Mouse (Mus musculus) fat pad, adult 2 months (tissue): Measurements from ENCODE around the gene Dnah8.

Experiments
- DNase-seq: peaks from one replicate; pipeline ENCODE4 v3.0.0-alpha.2; 2011; ENCODE audit warnings: low read depth, low spot score; ENCODE audit errors: extremely low read depth

Dnah8 gene

DNA sequence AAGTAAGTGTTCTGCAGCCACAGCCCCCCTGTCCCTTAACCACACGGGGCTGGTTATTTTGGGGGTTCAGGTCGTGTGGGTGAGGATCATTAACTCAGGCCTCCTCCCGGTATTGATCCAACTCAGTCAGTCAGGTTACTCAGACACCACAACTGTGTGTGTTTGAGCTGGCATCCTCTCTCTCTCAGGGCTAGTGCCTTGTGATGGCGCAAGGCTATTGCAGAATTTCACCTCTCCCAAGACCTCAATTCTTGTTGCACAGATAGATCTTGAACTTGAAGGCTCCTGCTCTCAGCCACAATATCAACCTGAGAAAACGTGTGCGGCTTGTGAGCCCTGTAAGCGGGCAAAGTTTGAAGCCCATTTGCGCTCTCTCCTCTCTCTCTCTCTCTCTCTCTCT lies 38.0 kb downstream of the Dnah8 start:
- no peak for DNase-seq

DNA sequence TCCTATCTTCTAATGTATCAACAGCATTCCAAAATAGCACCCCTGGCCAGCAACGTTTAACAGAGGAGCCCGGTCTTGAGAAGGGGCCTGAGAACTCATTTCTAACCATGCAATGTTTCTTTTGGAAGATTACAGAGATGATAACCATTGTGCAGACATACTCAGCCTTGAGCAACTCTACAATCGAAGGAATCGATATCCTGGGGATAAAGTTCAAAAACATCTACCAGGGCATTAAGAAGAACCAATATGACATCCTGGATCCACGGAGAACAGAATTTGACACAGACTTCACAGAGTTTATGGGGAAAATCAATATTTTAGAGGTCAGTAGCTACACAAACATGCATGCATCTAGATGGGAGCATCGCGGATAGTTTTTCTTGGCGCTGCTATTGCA lies 39.0 kb downstream of the Dnah8 start:
- no peak for DNase-seq

DNA sequence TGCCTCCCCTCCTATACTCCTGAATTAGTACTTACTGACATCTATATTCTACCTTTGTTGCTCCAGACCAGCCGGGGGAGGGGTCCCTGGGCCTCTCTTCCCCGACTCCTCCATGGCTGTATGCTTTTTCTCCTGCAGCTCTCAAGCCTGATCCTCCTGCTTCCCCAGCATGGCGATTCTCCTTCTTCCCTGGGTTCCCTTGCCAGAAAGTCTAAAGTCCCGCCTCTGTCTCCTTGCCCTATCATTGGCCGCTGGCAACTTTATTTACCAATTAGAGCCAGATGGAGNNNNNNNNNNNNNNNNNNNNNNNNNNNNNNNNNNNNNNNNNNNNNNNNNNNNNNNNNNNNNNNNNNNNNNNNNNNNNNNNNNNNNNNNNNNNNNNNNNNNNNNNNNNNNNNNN lies 40.7 kb downstream of the Dnah8 start:
- DNase-seq, result no peak

DNA sequence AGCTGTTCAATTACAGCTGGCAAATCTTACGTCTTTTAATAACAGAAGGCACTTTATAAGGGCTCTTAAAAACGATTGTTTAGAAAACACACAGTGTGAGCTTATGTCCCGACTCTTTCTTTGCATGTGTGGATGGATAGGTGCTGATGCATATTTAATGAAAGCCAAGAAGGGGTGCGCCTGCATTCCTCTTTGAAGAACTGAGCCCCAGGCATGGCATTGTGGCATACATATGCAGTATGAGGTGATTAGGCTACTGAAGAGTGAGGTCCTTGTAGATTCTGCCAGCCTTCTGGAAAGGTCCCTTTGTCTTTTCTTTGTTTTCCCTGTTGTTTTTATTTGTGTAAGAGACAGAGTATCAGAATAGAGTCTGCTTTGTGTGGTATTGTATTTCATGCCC lies 48.4 kb downstream of the Dnah8 start:
- DNase-seq, result no peak

DNA sequence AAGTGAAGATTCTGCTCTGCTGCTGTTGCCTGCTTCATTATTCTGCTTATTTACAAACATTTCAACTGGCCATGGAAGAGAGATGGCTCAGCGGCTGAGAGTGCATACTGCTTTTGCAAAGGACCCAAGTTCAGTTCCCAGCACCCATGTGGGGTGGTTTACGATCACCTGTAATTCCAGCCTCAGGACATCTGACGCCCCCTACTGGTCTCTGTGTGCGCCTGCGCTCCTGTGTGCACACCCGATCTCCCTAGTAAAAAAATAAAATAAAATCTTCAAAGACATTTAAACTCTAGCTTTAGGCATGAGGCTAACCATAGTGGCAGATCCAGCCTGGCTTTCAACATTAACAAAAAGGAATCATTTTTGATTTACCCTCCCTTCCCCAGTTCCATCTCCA lies 48.9 kb downstream of the Dnah8 start:
- DNase-seq, result no peak

DNA sequence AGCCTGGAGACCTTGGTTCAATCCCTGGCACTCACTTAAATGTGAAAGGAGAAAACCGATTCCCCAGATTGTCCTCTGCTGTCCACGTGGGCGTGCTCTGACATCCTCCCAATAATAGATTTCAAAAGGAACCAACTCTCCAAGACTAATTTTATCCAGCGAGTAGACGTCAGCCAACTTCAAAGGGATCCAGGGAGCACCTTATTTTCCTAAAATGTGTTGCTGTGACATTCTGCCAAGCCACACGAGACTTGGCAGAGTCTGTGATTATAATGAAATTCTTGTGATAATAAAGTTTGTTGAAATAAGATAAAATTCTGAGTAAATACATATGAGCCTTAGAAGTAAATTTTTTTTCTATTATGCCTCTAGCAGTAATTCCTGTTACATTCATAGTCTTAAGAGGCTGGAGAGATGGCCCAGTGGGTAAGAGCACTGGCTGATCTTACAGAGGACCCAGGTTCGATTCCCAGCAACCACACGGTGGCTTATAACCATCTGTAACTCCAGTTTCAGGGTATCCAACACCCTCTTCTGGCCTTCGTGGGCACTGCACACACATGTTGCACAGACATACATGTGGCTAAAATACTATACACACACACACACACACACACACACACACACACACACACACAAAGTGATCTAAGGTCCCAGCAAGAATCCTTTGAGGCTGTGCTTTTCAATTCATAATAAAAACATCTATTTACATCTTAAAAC lies 51.0 kb downstream of the Dnah8 start:
- DNase-seq, result no peak

DNA sequence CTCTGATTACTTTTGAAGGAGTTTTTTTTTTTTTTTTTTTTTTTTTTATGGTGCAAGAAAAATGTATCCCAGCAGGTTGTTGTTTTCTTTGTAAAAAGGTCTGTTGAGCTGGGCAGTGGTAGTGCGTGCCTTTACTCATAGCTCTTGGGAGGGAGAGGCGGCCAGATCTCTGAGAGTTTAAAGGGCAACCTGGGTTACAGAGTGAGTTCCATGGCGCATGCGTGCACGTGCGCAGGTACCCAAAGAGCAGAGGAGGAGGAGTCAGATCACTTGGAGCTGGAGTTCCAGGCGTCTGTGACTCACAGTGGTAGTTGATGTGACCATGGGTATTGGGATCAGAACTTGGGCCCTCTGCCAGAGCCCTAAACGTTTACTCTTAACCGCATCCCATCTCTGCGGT lies 54.4 kb downstream of the Dnah8 start:
- no peak for DNase-seq

DNA sequence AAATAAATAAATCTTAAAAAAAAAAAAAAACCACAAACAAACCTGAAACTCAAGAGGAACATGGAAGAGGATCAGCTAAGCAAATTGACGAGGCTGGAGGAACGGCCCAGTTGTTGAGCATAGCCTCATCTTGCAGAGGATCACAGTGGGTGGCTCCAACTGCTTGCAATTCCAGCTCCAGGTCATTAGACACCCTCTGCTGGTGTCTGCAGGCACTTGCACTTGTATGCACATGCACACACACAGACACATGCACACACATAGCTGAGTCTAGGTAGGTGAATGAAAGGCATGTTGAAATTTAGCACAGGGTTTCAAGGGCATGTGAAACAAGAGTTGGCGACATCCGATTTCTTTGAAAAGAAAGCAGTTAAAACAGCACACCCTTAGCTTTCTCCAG lies 55.5 kb downstream of the Dnah8 start:
- no peak for DNase-seq

DNA sequence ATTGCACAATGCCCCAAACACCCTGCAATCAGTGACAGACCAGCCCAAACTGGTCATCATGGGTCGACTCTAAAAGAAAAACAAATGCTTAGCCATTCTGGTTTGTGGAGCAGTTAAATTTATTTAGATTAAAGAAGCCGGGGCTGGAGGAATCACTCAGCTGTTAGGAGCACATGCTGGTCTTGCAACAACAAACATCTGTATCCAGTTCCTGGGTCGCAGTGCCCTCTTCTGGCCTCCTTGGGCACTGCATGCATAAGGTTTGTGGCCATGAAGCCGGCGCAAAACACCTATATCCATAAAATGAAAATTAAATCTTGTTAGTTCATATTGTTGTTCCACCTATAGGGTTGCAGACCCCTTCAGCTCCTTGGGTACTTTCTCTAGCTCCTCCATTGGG lies 57.5 kb downstream of the Dnah8 start:
- no peak for DNase-seq

DNA sequence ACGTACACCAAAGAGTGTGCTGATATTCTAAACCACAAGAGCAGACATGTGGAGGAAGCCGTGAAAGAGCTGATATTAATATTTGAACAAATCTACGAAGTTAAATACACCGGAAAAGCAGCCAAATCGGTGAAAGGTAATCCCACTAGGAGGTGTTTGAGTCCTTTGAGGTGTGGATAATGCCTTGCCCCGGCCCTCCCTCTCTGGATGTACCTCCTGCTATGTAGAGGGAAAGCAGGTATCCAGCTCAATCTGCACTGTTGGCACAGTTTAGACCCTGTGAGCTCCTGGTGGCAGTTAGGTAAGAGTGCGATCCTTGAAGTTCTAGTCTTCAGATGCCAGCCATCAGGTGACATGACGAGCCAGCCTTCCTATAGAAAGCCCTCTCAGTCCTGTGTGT lies 66.0 kb downstream of the Dnah8 start:
- no peak for DNase-seq

DNA sequence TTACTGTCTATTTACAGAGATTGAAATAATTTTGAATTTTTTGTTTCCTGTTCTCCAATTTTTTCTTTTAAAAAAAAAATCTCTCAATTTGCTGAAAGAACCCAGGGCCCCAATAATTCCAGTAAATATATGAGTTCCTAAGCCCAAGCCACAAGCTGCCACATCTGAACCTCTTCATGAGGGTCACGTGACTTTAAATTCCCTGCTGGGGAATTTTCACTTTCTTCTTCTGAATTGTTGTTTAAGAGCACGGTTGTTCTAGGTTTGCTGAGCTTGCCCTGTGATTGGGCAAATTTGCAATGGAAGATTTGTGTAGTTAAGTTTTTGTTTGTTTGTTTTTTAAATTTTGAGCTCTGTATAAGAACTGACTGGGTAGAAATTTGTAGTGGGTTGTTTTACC lies 67.3 kb downstream of the Dnah8 start:
- no peak for DNase-seq

DNA sequence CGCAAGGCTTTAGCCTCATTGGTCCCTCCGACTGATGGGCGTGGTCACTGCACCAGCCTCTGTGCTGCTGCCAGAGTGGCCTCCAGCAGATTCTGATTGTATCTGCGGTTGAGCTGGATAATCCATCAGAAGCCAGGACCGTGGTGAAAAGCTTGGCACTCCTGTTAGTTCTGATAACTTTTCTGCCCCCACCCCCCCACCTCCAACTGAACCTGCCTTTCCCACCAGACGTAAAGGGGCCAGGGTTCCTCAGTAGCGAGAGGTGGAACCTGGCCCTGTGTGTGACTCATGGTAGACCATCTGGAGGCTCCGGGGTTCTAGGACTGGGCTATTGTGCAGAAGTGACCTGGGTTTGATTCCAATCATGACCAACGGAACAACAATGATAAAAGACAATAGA lies 70.1 kb downstream of the Dnah8 start:
- no peak for DNase-seq

DNA sequence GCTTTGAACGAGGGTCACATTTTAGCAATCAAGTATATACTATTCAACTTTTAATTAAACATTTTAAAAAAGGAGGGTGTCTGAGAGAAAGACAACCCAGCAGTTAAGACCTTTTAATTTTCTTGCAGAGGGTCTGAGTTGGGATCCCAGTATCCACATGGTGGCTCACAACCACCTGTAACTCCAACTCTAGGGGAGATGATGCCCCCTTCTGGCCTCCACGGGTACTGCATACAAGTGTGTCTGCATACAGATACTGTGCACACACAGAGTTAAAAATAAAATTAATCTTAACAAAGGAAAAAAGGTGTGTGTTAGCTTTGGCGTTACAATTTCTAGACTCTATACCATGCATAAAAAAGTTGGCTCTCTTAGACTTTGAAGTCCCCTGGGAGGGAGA lies 90.6 kb downstream of the Dnah8 start:
- DNase-seq, result no peak

DNA sequence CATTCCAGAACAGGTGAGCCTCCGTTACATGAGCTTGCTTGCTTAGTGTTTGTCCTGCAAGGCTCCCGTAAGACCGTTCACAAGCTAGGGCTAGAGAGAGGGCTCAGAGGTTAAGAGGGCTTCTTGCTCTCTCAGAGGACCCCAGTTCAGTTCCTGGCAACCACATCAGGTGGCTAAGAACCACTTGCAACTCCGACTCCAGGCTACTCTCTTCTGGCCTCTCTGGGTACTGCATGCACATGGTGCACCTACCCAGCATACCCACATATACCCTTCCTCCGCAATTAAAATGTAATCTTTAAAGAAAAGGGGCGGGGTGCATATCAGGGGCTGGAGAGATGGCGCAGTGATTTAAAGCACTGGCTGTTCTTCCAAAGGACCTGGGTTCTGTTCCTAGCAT lies 94.0 kb downstream of the Dnah8 start:
- DNase-seq, result no peak

DNA sequence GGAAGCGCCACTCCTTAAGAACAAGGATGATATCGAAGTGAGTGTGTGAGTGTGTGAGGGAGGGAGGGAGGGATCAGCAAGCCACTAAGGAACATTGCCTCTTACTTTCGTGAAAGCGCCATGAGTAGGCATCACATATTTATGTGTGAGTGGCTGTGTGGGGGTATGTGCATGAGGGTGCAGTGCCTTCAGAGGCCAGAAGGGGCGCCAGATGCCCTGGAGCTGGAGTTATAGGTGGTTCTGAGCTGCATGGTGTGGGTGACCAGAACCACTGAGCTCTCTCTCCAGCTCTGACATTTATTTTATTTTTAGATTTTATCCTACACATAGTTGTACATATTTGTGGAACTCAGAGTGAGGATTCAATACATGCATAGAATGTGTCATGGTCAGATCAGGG lies 94.9 kb downstream of the Dnah8 start:
- no peak for DNase-seq

DNA sequence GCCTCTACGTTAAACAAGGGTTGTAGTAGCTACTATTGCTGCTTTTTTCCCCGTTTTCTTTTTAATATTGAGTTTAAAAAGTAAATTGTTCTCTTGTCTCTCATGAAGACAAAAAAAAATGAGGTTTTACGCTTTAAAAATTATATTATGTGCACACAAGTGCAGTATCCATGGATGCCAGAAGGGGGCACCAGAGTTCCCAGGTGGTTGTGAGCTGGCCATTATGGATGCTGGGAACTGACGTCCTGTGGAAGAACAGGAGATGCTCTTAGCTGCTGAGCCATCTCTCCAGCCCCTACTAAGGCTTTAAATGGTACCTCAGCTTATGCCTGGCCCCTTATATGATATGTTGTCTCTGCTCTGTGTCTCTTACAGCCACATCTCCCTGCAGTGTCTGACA lies 103.6 kb downstream of the Dnah8 start:
- no peak for DNase-seq

DNA sequence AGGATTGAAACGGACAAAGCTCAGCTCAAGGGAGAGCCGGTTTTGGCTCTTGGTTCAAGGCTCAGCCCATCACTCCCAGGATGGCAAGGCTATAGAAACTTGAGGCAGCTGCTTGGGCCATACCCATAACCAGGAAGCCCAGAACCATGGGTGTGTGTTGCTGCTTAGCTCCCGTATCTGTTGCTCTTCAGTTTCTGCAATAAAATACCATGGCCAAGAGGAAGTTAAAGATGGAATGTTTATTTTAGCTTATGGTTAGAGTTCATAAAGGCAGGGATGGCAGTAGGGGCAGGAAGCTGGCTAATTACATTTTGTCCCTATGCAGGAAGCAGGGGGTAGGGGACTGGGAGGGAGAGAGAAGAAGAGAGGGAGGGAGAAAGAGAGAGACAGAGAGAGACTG lies 108.6 kb downstream of the Dnah8 start:
- no peak for DNase-seq

DNA sequence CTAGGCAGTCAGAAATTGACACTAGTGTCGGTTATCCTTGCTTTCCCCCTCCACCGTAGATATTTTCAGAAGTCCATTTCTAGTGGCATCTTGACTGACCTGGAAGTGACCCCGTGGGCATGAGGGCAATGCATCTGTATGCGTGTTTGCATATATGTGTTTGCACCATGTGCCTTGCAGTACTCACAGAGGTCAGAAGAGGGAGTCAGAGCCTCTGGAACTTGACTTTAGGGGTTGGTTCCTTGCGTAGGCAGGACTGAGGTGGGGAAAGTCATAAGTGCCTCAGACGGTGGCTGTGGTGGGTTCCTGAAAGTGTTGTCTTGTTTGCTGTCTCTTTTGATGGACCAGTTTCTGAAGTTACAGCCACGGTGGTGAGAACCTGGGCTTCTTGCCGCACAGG lies 110.6 kb downstream of the Dnah8 start:
- no peak for DNase-seq

DNA sequence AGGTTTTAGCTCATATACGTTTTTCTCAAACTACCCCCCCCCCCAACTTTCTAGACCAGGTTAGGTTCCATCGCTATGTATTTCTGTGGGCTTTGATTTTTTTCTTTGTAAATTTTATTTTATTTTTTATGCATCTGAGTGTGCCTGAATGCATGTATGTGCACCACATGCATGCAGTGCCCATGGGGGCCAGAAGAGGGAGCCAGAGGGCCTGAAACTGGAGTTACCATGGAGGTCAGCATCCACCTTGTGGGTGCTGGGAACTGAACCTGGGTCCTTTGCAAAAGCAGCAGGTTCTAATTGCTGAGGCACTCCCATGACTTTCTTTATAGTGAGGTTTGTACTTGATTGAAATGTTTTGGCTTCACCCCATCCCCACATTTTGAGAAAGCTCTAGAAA lies 111.3 kb downstream of the Dnah8 start:
- no peak for DNase-seq

DNA sequence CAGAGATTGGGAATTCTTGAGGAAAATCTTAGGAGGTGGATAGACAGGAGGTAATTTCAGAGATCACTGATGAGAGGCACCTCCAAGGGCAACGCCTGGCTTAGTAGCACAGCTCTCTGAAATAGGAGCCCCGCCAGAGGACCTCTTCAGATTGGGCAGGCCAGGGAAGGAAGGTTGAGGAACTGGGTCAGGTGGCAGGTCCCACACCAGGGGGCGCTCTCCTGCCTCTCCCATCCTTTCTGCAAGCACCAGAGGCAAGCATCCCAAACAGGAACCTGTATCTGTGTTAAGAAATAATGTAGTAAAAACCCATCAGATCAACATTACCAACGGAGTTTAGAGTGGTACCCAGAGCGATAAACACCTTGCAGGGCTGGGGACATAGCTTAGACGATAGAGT lies 113.6 kb downstream of the Dnah8 start:
- DNase-seq, result no peak

DNA sequence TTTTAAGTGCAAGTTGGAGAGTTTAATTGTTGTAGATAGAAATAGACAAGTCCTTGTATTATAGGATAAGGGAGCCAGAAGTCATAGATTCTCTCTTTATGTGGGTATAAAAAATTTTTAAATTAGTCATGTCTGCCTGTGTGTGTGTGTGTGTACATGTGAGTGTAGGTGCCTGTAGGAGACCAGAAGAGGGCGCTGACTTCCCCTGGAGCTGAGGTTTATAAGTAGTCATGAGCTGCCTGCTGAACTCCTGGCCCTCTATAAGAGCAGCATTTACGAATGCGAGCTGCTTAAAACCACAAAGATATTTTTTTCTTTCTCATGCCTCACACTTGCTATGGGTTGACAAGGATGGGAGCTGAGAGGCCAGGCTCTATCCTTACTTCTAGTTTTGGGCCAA lies 115.6 kb downstream of the Dnah8 start:
- no peak for DNase-seq

DNA sequence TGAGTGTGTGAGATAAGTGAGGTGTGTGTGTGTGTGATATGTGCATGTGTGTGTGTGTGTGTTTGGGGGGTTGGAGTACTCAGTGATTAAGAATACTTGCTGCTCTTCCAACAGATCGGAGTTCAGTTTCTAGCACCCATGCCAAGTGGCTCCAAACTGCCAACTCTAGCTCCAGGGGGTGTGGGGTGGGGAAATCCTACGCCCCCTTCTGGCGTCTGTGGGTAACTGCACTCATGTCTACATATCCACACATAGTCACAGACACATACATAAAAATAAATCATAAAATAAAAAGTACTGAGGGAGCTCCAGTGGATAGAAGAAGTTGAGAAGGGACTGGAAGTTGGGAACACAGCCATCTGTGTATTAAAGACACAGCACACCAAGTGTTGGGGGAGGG lies 119.8 kb downstream of the Dnah8 start:
- DNase-seq, result no peak
